Mouse (Mus musculus) heart, embryonic 16.5 days (tissue): ENCODE results near the gene Trappc5. TPM values are rescaled to one million over a fixed set of nuclear protein-coding genes. Genes with fewer than 3 reads are reported as not detected.

ENCODE experiments used
- ATAC-seq: fragments of 200-750 bp; cut with Nextera tagmentation; replicated peaks from 2 replicates; pipeline ENCODE4 v1.8.0; 2017; ENCODE audit warnings: moderate number of reproducible peaks; ENCODE audit not compliant: insufficient read depth, low FRiP score; ENCODE audit errors: extremely low read depth
- H3K27ac ChIP-seq: fragments of 300-500 bp; sonication (generic); 2 replicates; pipeline ENCODE4 v1.5.1; 2014; ENCODE audit warnings: mild to moderate bottlenecking, low read length, control low read depth, moderate library complexity
- H3K27me3 ChIP-seq: fragments of 300-500 bp; sonication (generic); 2 replicates; pipeline ENCODE4 v1.6.1; 2014; ENCODE audit warnings: low read length, mixed read lengths; ENCODE audit not compliant: control insufficient read depth, insufficient read depth
- H3K36me3 ChIP-seq: fragments of 300-500 bp; sonication (generic); 2 replicates; pipeline ENCODE4 v1.6.1; 2014; ENCODE audit not compliant: control insufficient read depth, insufficient read depth
- H3K4me1 ChIP-seq: fragments of 300-500 bp; sonication (generic); 2 replicates; pipeline ENCODE4 v1.6.1; 2014; ENCODE audit warnings: low read length, mixed read lengths; ENCODE audit not compliant: control insufficient read depth, insufficient read depth
- H3K4me2 ChIP-seq: fragments of 300-500 bp; sonication (generic); 2 replicates; pipeline ENCODE4 v1.6.1; 2014; ENCODE audit warnings: low read depth, mild to moderate bottlenecking, control low read depth, low read length
- H3K4me3 ChIP-seq: fragments of 300-500 bp; sonication (generic); 2 replicates; pipeline ENCODE4 v1.5.1; 2014; ENCODE audit warnings: mild to moderate bottlenecking, control low read depth, low read length
- H3K9ac ChIP-seq: fragments of 300-500 bp; sonication (generic); 2 replicates; pipeline ENCODE4 v1.6.1; 2014; ENCODE audit warnings: low read length, control low read depth
- H3K9me3 ChIP-seq: fragments of 300-500 bp; sonication (generic); replicated peaks from 2 replicates; pipeline ENCODE4 v1.6.1; 2016; ENCODE audit warnings: low read length; ENCODE audit not compliant: control insufficient read depth
- WGBS: fragments of 180-500 bp; shearing (Covaris S2); extraction: QIAGEN DNeasy Blood & Tissue Kit; methylation state at CpG from one replicate; pipeline ENCODE4 v1.1.7; 2014; 5-methylcytosine and 5-hydroxymethylcytosine counted together
- polyA plus RNA-seq: library from polyadenylated mRNA; unstranded; fragments of >200 nt; fragmentation: Nextera tagmentation; extraction: Ambion mirVana; gene quantifications from 2 replicates; pipeline ENCODE4 v1.2.1, GENCODE M21; 2015

The Trappc5 gene
- polyA plus RNA-seq, 1 experiment from 2014 or later: 32.4 TPM

- Histone ChIP-seq H3K27ac (no peak overlapping the region), H3K9me3 (no peaks in the 10 kb centered on the region), H3K27me3 (no peaks in the 10 kb centered on the region), H3K4me2 (no peak overlapping the region), H3K36me3 (no peaks in the 10 kb centered on the region), H3K4me1 (no peaks in the 10 kb centered on the region), H3K9ac (no peak overlapping the region), H3K4me3 (no peak overlapping the region)
- ATAC-seq: peak; percentile 67
- 48% methylated on average over 12 of the region's 12 CpGs for WGBS
These were observed 41.3 kb downstream of the Trappc5 start for GRCm38 (mm10) chr8:3717321-3717954.

- Histone ChIP-seq H3K27me3 (no peaks in the 10 kb centered on the region), H3K9me3 (no peaks in the 10 kb centered on the region), H3K4me2 (no peak overlapping the region), H3K4me1 (no peaks in the 10 kb centered on the region), H3K36me3 (no peaks in the 10 kb centered on the region), H3K4me3 (no peak overlapping the region), H3K9ac (no peak overlapping the region), H3K27ac (no peak overlapping the region)
- 0 out of 2 replicates have a peak, but pooled peaks have one; percentile 41 for ATAC-seq
- 15% methylated on average over 14 of the region's 14 CpGs for WGBS
These were observed 42.5 kb downstream of the Trappc5 start for GRCm38 (mm10) chr8:3718559-3718958.

- no peaks in the 10 kb centered on the region for H3K9me3 ChIP-seq
- no peak for ATAC-seq
- WGBS: 53% methylated on average over 5 of the region's 5 CpGs
- H3K27me3 ChIP-seq: no peaks in the 10 kb centered on the region
- no peak within 1 kb of the TSS for H3K27ac ChIP-seq
- no peaks in the 10 kb centered on the region for H3K4me1 ChIP-seq
- H3K36me3 ChIP-seq: no peaks in the 10 kb centered on the region
- no peak within 1 kb of the TSS for H3K4me2 ChIP-seq
- no peak within 1 kb of the TSS for H3K9ac ChIP-seq
- no peak within 1 kb of the TSS for H3K4me3 ChIP-seq
These were observed 44.5 kb downstream of the Trappc5 start, which contains the start of gene Clec4g for GRCm38 (mm10) chr8:3720551-3720950. TSS of gene Clec4g (minus strand) at chr8:3720651.

GRCm38 (mm10) chr8:3721041-3721440 is 44.9 kb downstream of the Trappc5 start:
- H3K27me3 ChIP-seq: no peaks in the 10 kb centered on the region
- no peak overlapping the region for H3K4me2 ChIP-seq
- WGBS: 6% methylated on average over 1 of the region's 1 CpGs
- no peak overlapping the region for H3K9ac ChIP-seq
- H3K9me3 ChIP-seq: no peaks in the 10 kb centered on the region
- H3K36me3 ChIP-seq: no peaks in the 10 kb centered on the region
- no peak overlapping the region for H3K4me3 ChIP-seq
- ATAC-seq: no peak
- H3K4me1 ChIP-seq: no peaks in the 10 kb centered on the region
- no peak overlapping the region for H3K27ac ChIP-seq

Other genes starting within 250 kb of the Trappc5 start
- gene Pex11g, start 208.6 kb upstream of the Trappc5 start, polyA plus RNA-seq: 5.3 and 6.2 TPM in 2 replicates
- not detected in 2 replicates for gene Tex45, start 205.4 kb upstream of the Trappc5 start, polyA plus RNA-seq
- 30.8 and 31.0 TPM in 2 replicates for gene Zfp358, start 183.2 kb upstream of the Trappc5 start, polyA plus RNA-seq
- gene Mcoln1, start 175.8 kb upstream of the Trappc5 start, polyA plus RNA-seq: 51.9 and 55.0 TPM in 2 replicates
- gene Pnpla6, start 160.9 kb upstream of the Trappc5 start, polyA plus RNA-seq: 16.3 and 18.1 TPM in 2 replicates
- gene C330021F23Rik, start 108.3 kb upstream of the Trappc5 start, polyA plus RNA-seq: 4.9 and 5.4 TPM in 2 replicates
- gene Camsap3, start 89.0 kb upstream of the Trappc5 start, polyA plus RNA-seq: 2.1 and 2.3 TPM in 2 replicates
- 35.6 and 36.8 TPM in 2 replicates for gene Xab2, start 55.0 kb upstream of the Trappc5 start, polyA plus RNA-seq
- 65.9 and 79.7 TPM in 2 replicates for gene Pet100, start 54.8 kb upstream of the Trappc5 start, polyA plus RNA-seq
- gene Pcp2, start 50.8 kb upstream of the Trappc5 start, polyA plus RNA-seq: 0.17 and 0.34 TPM in 2 replicates
- gene Stxbp2, start 45.3 kb upstream of the Trappc5 start, polyA plus RNA-seq: 47.3 and 50.4 TPM in 2 replicates
- gene Retn, start 20.5 kb upstream of the Trappc5 start, polyA plus RNA-seq: not detected in 2 replicates
- gene Mcemp1, start 10.5 kb upstream of the Trappc5 start, polyA plus RNA-seq: 0.55 and 0.58 TPM in 2 replicates
- gene Fcor, start 3.9 kb upstream of the Trappc5 start, polyA plus RNA-seq: 4.3 and 4.4 TPM in 2 replicates
- 0.14 and 0.16 TPM in 2 replicates for gene Fcer2a, start 17.9 kb downstream of the Trappc5 start, polyA plus RNA-seq
- 2.0 and 2.6 TPM in 2 replicates for gene Clec4g, start 44.4 kb downstream of the Trappc5 start, polyA plus RNA-seq
- gene Cd209a, start 72.7 kb downstream of the Trappc5 start, polyA plus RNA-seq: 0.19 and 0.28 TPM in 2 replicates
- 0.16 and 0.39 TPM in 2 replicates for gene Cd209e, start 178.0 kb downstream of the Trappc5 start, polyA plus RNA-seq
- not detected in 2 replicates for gene Cd209d, start 202.3 kb downstream of the Trappc5 start, polyA plus RNA-seq